Mouse (Mus musculus) intestine, embryonic 14.5 days (tissue): ENCODE results near the gene Hamp2. TPM values are rescaled to one million over a fixed set of nuclear protein-coding genes. Genes with fewer than 3 reads are reported as not detected.

ENCODE experiments used
- ATAC-seq: fragments of 200-750 bp; cut with Nextera tagmentation; replicated peaks from 2 replicates; pipeline ENCODE4 v1.8.0; 2017; ENCODE audit warnings: low read depth, moderate number of reproducible peaks, moderate TSS enrichment, moderate library complexity; ENCODE audit not compliant: low FRiP score, low TSS enrichment
- DNase-seq: peaks from one replicate; pipeline ENCODE4 v3.0.0-alpha.2; 2018; ENCODE audit warnings: low spot score
- H3K27ac ChIP-seq: fragments of 300-500 bp; sonication (generic); 2 replicates; pipeline ENCODE4 v1.5.1; 2014; ENCODE audit warnings: low read depth, mild to moderate bottlenecking, control low read depth
- H3K27me3 ChIP-seq: fragments of 300-500 bp; sonication (generic); replicated peaks from 2 replicates; pipeline ENCODE4 v1.6.1; 2014; ENCODE audit warnings: low read length, control low read depth; ENCODE audit not compliant: control insufficient read depth, insufficient read depth
- H3K36me3 ChIP-seq: fragments of 300-500 bp; sonication (generic); 2 replicates; pipeline ENCODE4 v1.6.1; 2014; ENCODE audit warnings: low read length, control low read depth; ENCODE audit not compliant: control insufficient read depth, insufficient read depth
- H3K4me1 ChIP-seq: fragments of 300-500 bp; sonication (generic); replicated peaks from 2 replicates; pipeline ENCODE4 v1.6.1; 2014; ENCODE audit warnings: low read length, control low read depth, mixed read lengths; ENCODE audit not compliant: control insufficient read depth, insufficient read depth
- H3K4me2 ChIP-seq: fragments of 300-500 bp; sonication (generic); 2 replicates; pipeline ENCODE4 v1.6.1; 2014; ENCODE audit warnings: low read length
- H3K4me3 ChIP-seq: fragments of 300-500 bp; sonication (generic); 2 replicates; pipeline ENCODE4 v1.5.1; 2014; ENCODE audit warnings: low read depth, low read length, control low read depth, mixed read lengths
- H3K9ac ChIP-seq: fragments of 300-500 bp; sonication (generic); 2 replicates; pipeline ENCODE4 v1.6.1; 2014; ENCODE audit warnings: mild to moderate bottlenecking, low read length
- H3K9me3 ChIP-seq: fragments of 300-500 bp; sonication (generic); 2 replicates; pipeline ENCODE4 v1.6.1; 2016; ENCODE audit warnings: low read length, control low read depth; ENCODE audit not compliant: control insufficient read depth
- WGBS: fragments of 180-500 bp; shearing (Covaris S2); extraction: QIAGEN DNeasy Blood & Tissue Kit; methylation state at CpG from one replicate; pipeline ENCODE4 v1.1.7; 2014; 5-methylcytosine and 5-hydroxymethylcytosine counted together
- polyA plus RNA-seq: library from polyadenylated mRNA; unstranded; fragments of >200 nt; fragmentation: Nextera tagmentation; extraction: Ambion mirVana; gene quantifications from 2 replicates; pipeline ENCODE4 v1.2.1, GENCODE M21; 2014

Gene Hamp2
- polyA plus RNA-seq, 1 experiment from 2014 or later, result not detected

DNA sequence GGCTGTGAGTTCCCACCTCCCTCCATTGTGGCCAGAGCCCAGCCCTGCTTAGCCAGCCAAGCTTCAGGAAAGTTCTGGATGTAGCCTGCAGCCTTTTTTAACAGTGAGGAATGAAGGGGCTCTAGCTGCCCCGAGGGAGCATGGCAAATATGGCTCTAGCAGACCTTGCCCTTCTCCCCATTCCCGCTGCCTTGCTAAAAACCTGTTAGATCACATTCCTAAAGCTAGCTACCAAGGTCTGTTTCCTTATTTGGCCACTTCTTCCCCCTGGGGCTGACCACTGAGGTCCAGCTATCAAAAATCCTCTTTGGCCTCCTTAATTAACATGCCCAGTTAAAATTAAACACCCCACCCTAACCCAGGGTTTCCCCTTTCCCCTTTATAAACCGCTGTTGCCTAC, 32.0 kb downstream of the Hamp2 start:
- WGBS, result 65% methylated on average over 3 of the region's 3 CpGs
- H3K36me3 ChIP-seq, result no peaks in the 10 kb centered on the region
- H3K27me3 ChIP-seq, result no peaks in the 10 kb centered on the region
- H3K4me3 ChIP-seq, result no peak overlapping the region
- H3K9me3 ChIP-seq, result no peaks in the 10 kb centered on the region
- H3K4me2 ChIP-seq, result no peak overlapping the region
- ATAC-seq (no peak), DNase-seq (no peak)
- H3K27ac ChIP-seq, result no peak overlapping the region
- no peaks in the 10 kb centered on the region for H3K4me1 ChIP-seq
- H3K9ac ChIP-seq, result no peak overlapping the region

DNA sequence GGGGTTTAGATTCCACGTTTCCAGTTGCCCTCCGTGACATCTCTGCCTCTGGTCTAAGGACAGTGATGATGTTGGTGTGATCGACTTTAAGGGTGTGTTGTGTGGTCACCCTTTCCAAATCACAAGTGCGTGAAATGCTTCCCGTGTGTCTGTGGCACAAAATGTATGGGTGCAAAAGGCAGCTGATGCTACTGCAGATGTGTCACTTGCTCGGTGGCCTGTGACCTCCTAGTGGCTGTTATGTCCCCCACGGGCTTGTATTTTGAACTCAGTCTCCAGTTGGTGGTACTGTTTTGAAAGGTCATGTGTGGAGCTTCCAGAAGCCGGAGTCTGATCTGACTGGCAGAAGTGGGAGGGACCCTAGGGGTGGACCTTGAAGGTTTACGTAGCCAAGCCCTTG, 32.7 kb downstream of the Hamp2 start:
- Histone ChIP-seq H3K27me3 (no peaks in the 10 kb centered on the region), H3K9me3 (no peaks in the 10 kb centered on the region), H3K4me2 (no peak overlapping the region), H3K9ac (no peak overlapping the region), H3K27ac (no peak overlapping the region), H3K4me1 (no peaks in the 10 kb centered on the region), H3K36me3 (no peaks in the 10 kb centered on the region), H3K4me3 (no peak overlapping the region)
- no peak for ATAC-seq
- no peak for DNase-seq
- 80% methylated on average over 9 of the region's 9 CpGs for WGBS

DNA sequence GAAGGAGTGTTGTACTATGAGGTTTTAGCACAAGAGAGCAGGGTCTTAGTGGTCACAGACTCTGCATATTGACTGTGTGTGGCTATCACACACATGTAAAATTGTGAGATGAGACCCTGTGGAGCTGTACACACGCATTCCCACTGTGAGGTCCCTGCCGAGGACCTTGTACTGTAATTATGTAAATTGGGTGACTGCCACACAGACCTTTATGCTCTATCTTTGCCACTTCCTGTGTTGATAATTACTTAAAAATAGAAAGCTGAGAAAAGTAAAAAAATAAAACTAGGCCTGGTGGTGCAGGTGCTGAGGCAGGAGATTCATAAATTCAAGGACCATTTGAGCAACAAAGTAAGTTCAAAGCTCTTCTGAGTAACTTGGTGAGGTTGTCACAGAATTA, 33.8 kb downstream of the Hamp2 start:
- H3K4me3 ChIP-seq, result no peak overlapping the region
- WGBS, result 62% methylated on average over 2 of the region's 2 CpGs
- H3K27ac ChIP-seq, result no peak overlapping the region
- no peak for DNase-seq
- no peaks in the 10 kb centered on the region for H3K9me3 ChIP-seq
- H3K27me3 ChIP-seq, result no peaks in the 10 kb centered on the region
- no peaks in the 10 kb centered on the region for H3K36me3 ChIP-seq
- ATAC-seq, result no peak
- H3K9ac ChIP-seq, result no peak overlapping the region
- H3K4me2 ChIP-seq, result no peak overlapping the region
- H3K4me1 ChIP-seq, result no peaks in the 10 kb centered on the region

- Histone ChIP-seq H3K4me3 (no peak overlapping the region), H3K9me3 (no peaks in the 10 kb centered on the region), H3K27me3 (no peaks in the 10 kb centered on the region), H3K9ac (no peak overlapping the region), H3K4me1 (no peaks in the 10 kb centered on the region), H3K27ac (no peak overlapping the region), H3K36me3 (no peaks in the 10 kb centered on the region), H3K4me2 (no peak overlapping the region)
- no peak for ATAC-seq
- 75% methylated on average over 7 of the region's 7 CpGs for WGBS
- no peak for DNase-seq
Measured at GRCm38 (mm10) chr7:30888786-30889185, 35.7 kb downstream of the Hamp2 start.

DNA sequence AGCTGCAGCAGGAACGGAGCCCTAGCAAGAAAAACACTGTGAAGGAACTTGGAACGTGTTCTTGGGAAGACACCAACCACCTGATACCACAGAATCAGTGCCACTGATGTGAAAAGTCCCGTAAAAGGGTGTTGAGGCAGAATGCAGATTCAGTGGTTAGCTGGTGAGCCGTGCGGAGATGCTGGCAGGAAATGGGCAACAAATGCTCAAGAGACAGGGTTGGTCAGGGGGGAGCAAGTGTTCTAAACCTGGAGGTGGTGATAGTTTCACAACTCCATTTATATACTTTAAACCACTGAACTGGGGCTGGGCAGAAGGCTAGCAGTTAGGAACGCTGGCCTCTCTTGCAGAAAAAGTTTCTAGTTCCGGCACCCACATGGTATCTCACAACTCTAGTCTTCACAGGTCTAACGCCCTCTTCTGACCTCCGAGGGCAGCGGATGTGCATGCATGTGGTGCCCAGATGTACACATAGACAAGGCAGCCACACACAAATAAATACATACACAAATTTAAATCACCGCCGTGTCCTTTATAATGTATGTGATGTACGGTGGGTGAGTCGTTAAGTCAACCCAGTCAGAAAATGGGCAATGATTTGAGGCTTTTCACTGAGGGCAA, 36.8 kb downstream of the Hamp2 start:
- Histone ChIP-seq H3K9me3 (no peaks in the 10 kb centered on the region), H3K36me3 (no peaks in the 10 kb centered on the region), H3K9ac (no peak overlapping the region), H3K4me1 (no peaks in the 10 kb centered on the region), H3K27ac (no peak overlapping the region), H3K4me3 (no peak overlapping the region), H3K27me3 (no peaks in the 10 kb centered on the region), H3K4me2 (no peak overlapping the region)
- WGBS, result 85% methylated on average over 14 of the region's 14 CpGs
- ATAC-seq, result no peak
- DNase-seq, result no peak

DNA sequence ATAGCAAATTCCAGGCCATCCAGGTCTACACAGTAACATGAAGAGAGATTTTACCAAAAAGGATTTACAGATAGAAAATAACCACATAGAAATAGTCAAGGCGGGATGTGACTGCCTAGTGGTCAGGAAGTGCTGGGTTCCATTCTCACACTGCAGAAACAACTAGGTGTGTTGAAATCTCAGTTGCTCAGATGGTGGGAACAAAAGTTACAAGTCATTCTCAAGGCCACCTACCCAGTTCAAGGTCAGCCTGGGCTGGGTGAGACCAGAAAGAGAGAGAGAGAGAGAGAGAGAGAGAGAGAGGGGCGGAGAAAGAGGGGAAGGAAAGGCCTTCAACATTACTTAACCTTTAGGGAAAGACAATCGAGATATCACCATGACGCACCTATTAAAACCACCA, 37.6 kb downstream of the Hamp2 start:
- H3K27me3 ChIP-seq, result no peaks in the 10 kb centered on the region
- ATAC-seq (no peak), DNase-seq (no peak)
- no peak overlapping the region for H3K27ac ChIP-seq
- no peak overlapping the region for H3K4me3 ChIP-seq
- H3K4me2 ChIP-seq, result no peak overlapping the region
- no peaks in the 10 kb centered on the region for H3K9me3 ChIP-seq
- H3K36me3 ChIP-seq, result no peaks in the 10 kb centered on the region
- no peaks in the 10 kb centered on the region for H3K4me1 ChIP-seq
- H3K9ac ChIP-seq, result no peak overlapping the region
- 81% methylated on average over 4 of the region's 4 CpGs for WGBS

DNA sequence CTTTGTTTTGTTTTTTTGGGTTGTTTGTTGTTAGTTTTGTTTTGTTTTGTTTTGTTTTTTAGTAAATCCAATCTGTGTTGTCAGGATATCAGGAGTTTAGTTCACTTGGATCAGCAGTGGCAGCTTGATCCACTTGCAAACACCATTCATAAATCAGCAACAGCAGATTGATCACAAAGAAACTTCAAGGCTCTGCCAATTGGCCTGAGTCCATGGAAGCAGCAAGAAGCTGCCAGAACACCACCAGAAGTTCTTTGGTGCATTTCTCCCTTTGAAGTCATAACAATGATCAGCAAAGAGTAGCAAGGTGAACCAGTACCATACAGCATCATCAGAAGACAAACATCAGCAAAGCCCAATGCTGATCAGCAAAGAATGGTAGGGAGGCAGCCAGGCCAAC, 40.4 kb downstream of the Hamp2 start:
- Histone ChIP-seq H3K4me2 (no peak overlapping the region), H3K4me3 (no peak overlapping the region), H3K27me3 (no peaks in the 10 kb centered on the region), H3K36me3 (no peaks in the 10 kb centered on the region), H3K9me3 (no peaks in the 10 kb centered on the region), H3K4me1 (no peaks in the 10 kb centered on the region), H3K9ac (no peak overlapping the region), H3K27ac (no peak overlapping the region)
- ATAC-seq, result no peak
- no peak for DNase-seq

GRCm38 (mm10) chr7:30881367-30881766, 43.1 kb downstream of the Hamp2 start:
- Histone ChIP-seq H3K27ac (no peak overlapping the region), H3K4me3 (no peak overlapping the region), H3K4me2 (no peak overlapping the region), H3K9me3 (no peaks in the 10 kb centered on the region), H3K36me3 (no peaks in the 10 kb centered on the region), H3K4me1 (no peaks in the 10 kb centered on the region), H3K9ac (no peak overlapping the region), H3K27me3 (no peaks in the 10 kb centered on the region)
- no peak for ATAC-seq
- 75% methylated on average over 3 of the region's 3 CpGs for WGBS
- DNase-seq, result no peak

- Histone ChIP-seq H3K27me3 (no peaks in the 10 kb centered on the region), H3K4me2 (no peak within 1 kb of the TSS), H3K9me3 (no peaks in the 10 kb centered on the region), H3K27ac (no peak within 1 kb of the TSS), H3K9ac (no peak within 1 kb of the TSS), H3K4me1 (no peaks in the 10 kb centered on the region), H3K36me3 (no peaks in the 10 kb centered on the region), H3K4me3 (no peak within 1 kb of the TSS)
- DNase-seq (no peak), ATAC-seq (no peak)
- WGBS, result 62% methylated on average over 7 of the region's 7 CpGs
Measured at GRCm38 (mm10) chr7:30880176-30880575, 44.3 kb downstream of the Hamp2 start, which contains the start of gene Cd22. Cd22 (minus strand) TSS chr7:30880342.
